Mouse (Mus musculus): ENCODE results near the gene Foxp2. TPM values are rescaled to one million over a fixed set of nuclear protein-coding genes. Genes with fewer than 3 reads are reported as not detected.

The Foxp2 gene
- polyA plus RNA-seq, 1 experiment from 2014 or later, result 8.9 TPM

- H3K4me2 ChIP-seq (replicated peaks), result no peak overlapping the region
- H3K9ac ChIP-seq, result no peak overlapping the region
- H3K4me3 ChIP-seq (replicated peaks), result no peak overlapping the region
- no peaks in the 10 kb centered on the region for H3K4me1 ChIP-seq
- ATAC-seq (ENCODE audit: insufficient number of reproducible peaks, low FRiP score, low TSS enrichment, low read depth), result no peak
- no peaks in the 10 kb centered on the region for H3K36me3 ChIP-seq
- H3K9me3 ChIP-seq (replicated peaks), result no peaks in the 10 kb centered on the region
- H3K27me3 ChIP-seq, result no peaks in the 10 kb centered on the region
- H3K27ac ChIP-seq (replicated peaks), result no peak overlapping the region
These were observed 21.6 kb downstream of the Foxp2 start for GRCm38 (mm10) chr6:14922704-14923103.

GRCm38 (mm10) chr6:14924976-14925489, 23.9 kb downstream of the Foxp2 start:
- 81% methylated on average over 4 of the region's 4 CpGs for WGBS
- no peak overlapping the region for H3K27ac ChIP-seq (replicated peaks)
- H3K4me2 ChIP-seq (replicated peaks), result no peak overlapping the region
- ATAC-seq (ENCODE audit: insufficient number of reproducible peaks, low FRiP score, low TSS enrichment, low read depth), result no peak
- no peaks in the 10 kb centered on the region for H3K27me3 ChIP-seq
- H3K4me1 ChIP-seq, result no peaks in the 10 kb centered on the region
- H3K9ac ChIP-seq, result no peak overlapping the region
- H3K9me3 ChIP-seq (replicated peaks), result no peaks in the 10 kb centered on the region
- no peak overlapping the region for H3K4me3 ChIP-seq (replicated peaks)
- no peaks in the 10 kb centered on the region for H3K36me3 ChIP-seq

GRCm38 (mm10) chr6:14951060-14951459, 49.9 kb downstream of the Foxp2 start:
- Histone ChIP-seq H3K27ac (replicated peaks) (no peak overlapping the region), H3K9ac (no peak overlapping the region), H3K36me3 (no peaks in the 10 kb centered on the region), H3K4me1 (no peaks in the 10 kb centered on the region), H3K27me3 (no peaks in the 10 kb centered on the region), H3K4me3 (replicated peaks) (no peak overlapping the region), H3K9me3 (replicated peaks) (no peaks in the 10 kb centered on the region), H3K4me2 (replicated peaks) (no peak overlapping the region)
- ATAC-seq (ENCODE audit: insufficient number of reproducible peaks, low FRiP score, low TSS enrichment, low read depth), result no peak
- WGBS, result 81% methylated on average over 6 of the region's 6 CpGs

GRCm38 (mm10) chr6:14952731-14953130, 51.6 kb downstream of the Foxp2 start:
- no peak overlapping the region for H3K27ac ChIP-seq (replicated peaks)
- H3K27me3 ChIP-seq, result no peaks in the 10 kb centered on the region
- no peak overlapping the region for H3K9ac ChIP-seq
- WGBS, result 45% methylated on average over 4 of the region's 4 CpGs
- H3K9me3 ChIP-seq (replicated peaks), result no peaks in the 10 kb centered on the region
- no peak overlapping the region for H3K4me2 ChIP-seq (replicated peaks)
- H3K4me3 ChIP-seq (replicated peaks), result no peak overlapping the region
- H3K36me3 ChIP-seq, result no peaks in the 10 kb centered on the region
- no peaks in the 10 kb centered on the region for H3K4me1 ChIP-seq
- no peak for ATAC-seq (ENCODE audit: insufficient number of reproducible peaks, low FRiP score, low TSS enrichment, low read depth)

- Histone ChIP-seq H3K36me3 (no peaks in the 10 kb centered on the region), H3K4me1 (no peaks in the 10 kb centered on the region), H3K4me3 (replicated peaks) (no peak overlapping the region), H3K27me3 (no peaks in the 10 kb centered on the region), H3K27ac (replicated peaks) (no peak overlapping the region), H3K9me3 (replicated peaks) (no peaks in the 10 kb centered on the region), H3K9ac (no peak overlapping the region), H3K4me2 (replicated peaks) (no peak overlapping the region)
- no peak for ATAC-seq (ENCODE audit: insufficient number of reproducible peaks, low FRiP score, low TSS enrichment, low read depth)
- 56% methylated on average over 3 of the region's 3 CpGs for WGBS
These were observed 75.9 kb downstream of the Foxp2 start for GRCm38 (mm10) chr6:14977042-14977441.

- whole genome bisulfite sequencing, result 90% methylated on average over 5 of the region's 5 CpGs
- no peaks in the 10 kb centered on the region for H3K4me1 ChIP-seq
- no peak overlapping the region for H3K4me3 ChIP-seq (replicated peaks)
- no peak for ATAC-seq (ENCODE audit: insufficient number of reproducible peaks, low FRiP score, low TSS enrichment, low read depth)
- no peaks in the 10 kb centered on the region for H3K36me3 ChIP-seq
- H3K4me2 ChIP-seq (replicated peaks), result no peak overlapping the region
- no peaks in the 10 kb centered on the region for H3K27me3 ChIP-seq
- no peaks in the 10 kb centered on the region for H3K9me3 ChIP-seq (replicated peaks)
- no peak overlapping the region for H3K9ac ChIP-seq
- H3K27ac ChIP-seq (replicated peaks), result no peak overlapping the region
These were observed 77.1 kb downstream of the Foxp2 start for GRCm38 (mm10) chr6:14978201-14978600.

GRCm38 (mm10) chr6:15008113-15008512, 107.0 kb downstream of the Foxp2 start:
- H3K27me3 ChIP-seq, result no peaks in the 10 kb centered on the region
- 86% methylated on average over 1 of the region's 1 CpGs for WGBS
- no peak for ATAC-seq (ENCODE audit: insufficient number of reproducible peaks, low FRiP score, low TSS enrichment, low read depth)
- no peaks in the 10 kb centered on the region for H3K36me3 ChIP-seq
- H3K9ac ChIP-seq, result no peak overlapping the region
- no peak overlapping the region for H3K4me3 ChIP-seq (replicated peaks)
- H3K4me1 ChIP-seq, result no peaks in the 10 kb centered on the region
- H3K27ac ChIP-seq (replicated peaks), result no peak overlapping the region
- H3K9me3 ChIP-seq (replicated peaks), result no peaks in the 10 kb centered on the region
- no peak overlapping the region for H3K4me2 ChIP-seq (replicated peaks)

GRCm38 (mm10) chr6:15028488-15028887, 127.3 kb downstream of the Foxp2 start:
- no peak for ATAC-seq (ENCODE audit: insufficient number of reproducible peaks, low FRiP score, low TSS enrichment, low read depth)
- 84% methylated on average over 3 of the region's 3 CpGs for WGBS
- no peak overlapping the region for H3K4me3 ChIP-seq (replicated peaks)
- H3K27me3 ChIP-seq, result no peaks in the 10 kb centered on the region
- H3K36me3 ChIP-seq, result no peaks in the 10 kb centered on the region
- no peaks in the 10 kb centered on the region for H3K9me3 ChIP-seq (replicated peaks)
- no peaks in the 10 kb centered on the region for H3K4me1 ChIP-seq
- no peak overlapping the region for H3K27ac ChIP-seq (replicated peaks)
- no peak overlapping the region for H3K4me2 ChIP-seq (replicated peaks)
- H3K9ac ChIP-seq, result no peak overlapping the region

- no peaks in the 10 kb centered on the region for H3K27me3 ChIP-seq
- no peak overlapping the region for H3K4me3 ChIP-seq (replicated peaks)
- 75% methylated on average over 7 of the region's 7 CpGs for WGBS
- H3K4me1 ChIP-seq, result no peaks in the 10 kb centered on the region
- H3K4me2 ChIP-seq (replicated peaks), result no peak overlapping the region
- H3K9me3 ChIP-seq (replicated peaks), result no peaks in the 10 kb centered on the region
- no peak overlapping the region for H3K27ac ChIP-seq (replicated peaks)
- no peaks in the 10 kb centered on the region for H3K36me3 ChIP-seq
- H3K9ac ChIP-seq, result no peak overlapping the region
- no peak for ATAC-seq (ENCODE audit: insufficient number of reproducible peaks, low FRiP score, low TSS enrichment, low read depth)
These were observed 128.4 kb downstream of the Foxp2 start for GRCm38 (mm10) chr6:15029446-15030125.

- no peaks in the 10 kb centered on the region for H3K9me3 ChIP-seq (replicated peaks)
- no peak for ATAC-seq (ENCODE audit: insufficient number of reproducible peaks, low FRiP score, low TSS enrichment, low read depth)
- 43% methylated on average over 1 of the region's 1 CpGs for WGBS
- no peaks in the 10 kb centered on the region for H3K27me3 ChIP-seq
- no peaks in the 10 kb centered on the region for H3K4me1 ChIP-seq
- H3K27ac ChIP-seq (replicated peaks), result no peak overlapping the region
- no peak overlapping the region for H3K4me3 ChIP-seq (replicated peaks)
- no peaks in the 10 kb centered on the region for H3K36me3 ChIP-seq
- H3K9ac ChIP-seq, result no peak overlapping the region
- no peak overlapping the region for H3K4me2 ChIP-seq (replicated peaks)
These were observed 162.1 kb downstream of the Foxp2 start for GRCm38 (mm10) chr6:15063246-15063645.

- 72% methylated on average over 1 of the region's 1 CpGs for WGBS
- Histone ChIP-seq H3K27me3 (no peaks in the 10 kb centered on the region), H3K4me2 (replicated peaks) (no peak overlapping the region), H3K9me3 (replicated peaks) (no peaks in the 10 kb centered on the region), H3K9ac (no peak overlapping the region), H3K4me1 (no peaks in the 10 kb centered on the region), H3K4me3 (replicated peaks) (no peak overlapping the region), H3K27ac (replicated peaks) (no peak overlapping the region), H3K36me3 (no peaks in the 10 kb centered on the region)
- ATAC-seq (ENCODE audit: insufficient number of reproducible peaks, low FRiP score, low TSS enrichment, low read depth), result no peak
These were observed 200.4 kb downstream of the Foxp2 start for GRCm38 (mm10) chr6:15101548-15101947.

- WGBS, result 72% methylated on average over 5 of the region's 5 CpGs
- no peaks in the 10 kb centered on the region for H3K27me3 ChIP-seq
These were observed 219.8 kb downstream of the Foxp2 start for GRCm38 (mm10) chr6:15120916-15121315.

More at GRCm38 (mm10) chr6:15120916-15121315, 219.8 kb downstream of the Foxp2 start:
- no peaks in the 10 kb centered on the region for H3K9me3 ChIP-seq (replicated peaks)
- no peak overlapping the region for H3K27ac ChIP-seq (replicated peaks)
- no peak overlapping the region for H3K4me3 ChIP-seq (replicated peaks)
- no peaks in the 10 kb centered on the region for H3K36me3 ChIP-seq
- ATAC-seq (ENCODE audit: insufficient number of reproducible peaks, low FRiP score, low TSS enrichment, low read depth), result no peak
- no peaks in the 10 kb centered on the region for H3K4me1 ChIP-seq
- no peak overlapping the region for H3K4me2 ChIP-seq (replicated peaks)
- no peak overlapping the region for H3K9ac ChIP-seq
